Mouse (Mus musculus) cerebellum, adult 8-10 months (tissue): ENCODE results near the gene Dtx4.
A peak's percentile ranks its signal among the peaks of the same experiment; 100 is the strongest.
"Not testable (repeated sequence)": the region's sequence is repeated elsewhere in the genome, so short reads cannot be mapped to it uniquely, and the experiment has no call there.

Source experiments
- DNase-seq: peaks from one replicate; pipeline ENCODE4 v3.0.0; 2022

Dtx4 gene

DNA sequence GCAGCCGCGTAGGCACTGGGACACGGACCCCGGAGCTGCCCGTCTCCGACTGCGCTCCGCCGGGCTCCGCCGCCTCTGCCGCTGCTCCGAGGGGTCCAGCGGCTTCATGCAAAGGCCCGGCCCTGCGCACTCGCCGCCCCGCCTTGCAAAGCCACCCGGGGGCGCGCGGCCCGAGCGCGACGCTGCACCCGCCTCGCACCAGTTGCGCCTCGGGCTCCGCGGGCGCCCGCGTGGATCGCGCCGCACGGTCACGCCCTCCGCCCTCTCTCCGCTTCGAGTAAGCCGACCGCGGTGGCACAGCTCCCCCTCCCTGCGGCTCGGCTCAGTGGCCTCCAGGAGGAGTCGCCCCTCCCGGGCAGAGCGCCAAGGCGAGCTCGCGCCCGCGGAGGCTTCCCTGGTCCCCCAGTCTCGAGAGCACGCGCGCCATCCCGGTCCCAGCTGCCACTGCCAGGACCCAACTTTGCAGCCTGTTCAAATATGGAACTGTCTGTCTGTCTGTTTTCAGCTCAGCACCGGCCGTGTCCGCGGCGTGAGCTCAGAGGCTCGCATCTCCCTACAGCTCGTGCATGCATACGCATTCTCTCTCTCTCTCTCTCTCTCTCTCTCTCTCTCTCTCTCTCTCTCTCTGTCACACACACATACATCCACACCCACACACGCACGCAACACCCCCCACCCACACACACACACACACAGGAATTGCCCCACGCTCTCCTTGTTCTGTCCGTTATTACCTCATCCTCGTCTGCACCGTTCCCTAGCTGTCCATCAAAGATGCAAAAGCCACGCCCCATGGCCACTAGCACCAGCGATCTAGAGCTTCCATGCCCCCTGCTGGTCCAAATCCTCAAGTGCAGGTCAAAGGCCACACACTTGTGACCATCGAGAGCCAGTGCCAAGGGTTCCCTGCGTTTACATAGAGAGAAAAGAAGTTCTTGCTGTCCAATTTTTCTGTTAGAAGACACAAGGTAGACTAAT is at the start of gene Dtx4:
TSS of gene Dtx4 (minus strand) at position 85 of the 978 bp plus-strand sequence.
- peak; percentile 95 for DNase-seq

DNA sequence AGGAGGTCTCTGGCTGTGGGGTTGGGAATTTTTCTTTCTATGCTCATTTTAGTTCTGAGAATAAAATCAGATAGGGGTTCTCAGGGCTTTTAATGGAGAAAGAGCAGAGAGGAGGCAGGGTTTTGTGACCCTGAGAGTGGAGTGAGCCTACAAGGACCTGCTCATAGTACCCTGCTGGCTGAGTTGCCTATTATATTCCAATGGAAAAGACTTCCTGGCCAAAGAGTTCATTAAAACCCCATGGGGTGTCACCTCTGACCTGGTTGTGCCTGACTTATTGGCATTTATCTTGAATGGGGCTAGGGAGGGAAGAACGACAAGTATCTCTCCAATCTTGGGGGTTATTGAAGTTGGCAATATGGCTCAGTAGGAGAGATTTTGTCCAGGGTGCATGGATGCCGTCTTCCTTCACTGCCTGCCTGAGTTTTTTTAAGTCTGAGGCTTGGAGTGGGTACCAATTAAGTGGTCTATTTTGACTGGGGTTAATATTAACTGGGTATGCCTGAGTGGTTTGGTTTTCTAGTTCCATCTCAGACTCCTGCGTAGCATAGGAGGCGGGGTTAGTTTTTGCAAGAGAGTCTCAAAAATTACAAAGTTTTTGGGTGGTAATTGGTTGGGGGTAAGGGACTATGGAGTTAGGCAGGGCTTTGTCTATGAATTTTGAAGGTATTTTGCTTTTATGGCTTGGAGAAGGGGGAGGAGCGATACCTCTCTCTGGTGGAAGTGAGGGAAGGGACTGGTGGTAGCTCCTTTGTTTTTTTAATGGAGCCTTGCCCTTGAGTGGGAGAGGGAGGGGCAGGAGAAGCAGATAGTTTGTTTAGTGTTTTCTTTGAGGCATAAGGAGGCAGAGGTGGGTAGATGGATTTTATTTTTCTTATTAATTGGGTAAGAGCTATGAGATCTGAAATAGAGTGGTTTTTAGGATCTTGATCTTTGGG is 49.0 kb upstream of the Dtx4 start:
- DNase-seq, result no peak

DNA sequence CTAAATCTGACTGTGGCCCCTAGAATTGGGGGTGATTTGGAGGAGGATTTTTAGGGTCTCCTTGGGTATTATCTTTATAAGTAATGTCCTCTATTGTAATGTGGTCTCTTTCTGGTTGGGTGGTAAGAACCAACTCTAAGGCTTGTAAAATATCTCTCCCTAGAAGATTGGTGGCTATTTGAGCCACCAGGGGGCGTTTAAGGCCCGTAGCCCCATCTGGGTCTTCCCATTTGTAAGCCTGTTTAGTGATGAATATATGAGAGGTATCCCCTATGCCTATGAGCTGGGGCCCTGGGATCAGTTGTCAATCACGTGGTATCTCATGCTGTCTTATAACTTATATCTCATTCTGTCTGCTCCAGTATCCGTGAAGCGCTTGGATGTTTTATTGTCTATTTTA is 47.9 kb upstream of the Dtx4 start:
- DNase-seq, result no peak

DNA sequence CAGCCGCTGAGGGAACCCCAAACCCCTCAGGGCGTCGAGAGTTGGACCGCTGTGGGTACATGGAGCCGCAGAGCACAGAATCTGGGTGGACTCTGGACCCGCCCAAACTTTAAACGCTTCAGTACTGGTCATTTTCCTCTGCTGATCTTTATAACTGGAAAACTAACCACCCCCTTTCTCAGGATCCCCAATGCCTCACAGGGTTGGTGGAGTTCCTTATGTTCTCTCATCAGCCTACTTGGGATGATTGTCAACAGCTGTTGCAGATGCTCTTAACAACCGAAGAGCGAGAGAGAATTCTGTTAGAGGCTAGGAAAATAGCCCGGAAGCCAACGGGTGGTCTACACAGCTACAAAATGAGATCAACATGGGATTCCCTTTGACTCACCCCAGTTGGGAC is 44.2 kb upstream of the Dtx4 start, which contains the start of gene Fam111a:
TSS of gene Fam111a (plus strand) at position 301 of the 400 bp plus-strand sequence.
- DNase-seq, result not testable (repeated sequence)

DNA sequence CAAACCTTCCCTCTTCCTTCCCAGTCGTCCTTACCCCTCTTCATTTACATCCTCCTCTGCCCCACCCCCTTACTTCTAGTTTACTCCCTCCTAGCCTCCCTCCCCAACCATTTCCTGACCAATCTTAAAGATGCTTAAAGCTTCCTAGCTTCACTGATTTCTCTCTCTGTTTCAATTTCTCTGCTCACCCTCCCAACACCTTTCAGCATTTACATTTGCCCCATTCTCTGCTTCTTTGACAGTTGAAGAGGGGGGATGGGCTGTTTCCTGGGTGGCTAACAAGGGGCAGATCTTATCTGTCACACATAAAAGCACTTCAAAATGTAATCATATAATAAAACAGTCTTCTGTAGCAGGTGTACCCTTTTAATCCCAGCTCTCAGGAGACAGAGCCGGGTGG is 40.4 kb upstream of the Dtx4 start:
- no peak for DNase-seq

DNA sequence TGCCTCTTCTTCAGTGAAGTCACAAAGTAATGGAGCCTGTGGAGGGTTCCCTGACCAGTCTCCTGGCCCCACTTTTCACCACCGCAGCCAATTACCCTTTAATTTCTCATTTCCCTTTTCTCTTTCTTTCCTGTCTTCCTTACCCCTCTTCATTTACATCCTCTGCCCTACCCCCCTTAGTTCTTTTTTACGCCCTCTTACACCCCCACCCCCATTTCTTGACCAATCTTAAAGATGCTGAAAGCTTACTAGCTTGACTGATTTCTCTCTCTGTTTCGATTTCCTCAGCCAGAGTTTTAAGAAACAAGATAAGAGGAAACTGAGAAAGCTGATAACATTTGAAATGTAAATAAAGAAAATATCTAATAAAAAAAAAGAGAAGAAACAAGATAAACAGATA is 39.5 kb upstream of the Dtx4 start:
- no peak for DNase-seq

DNA sequence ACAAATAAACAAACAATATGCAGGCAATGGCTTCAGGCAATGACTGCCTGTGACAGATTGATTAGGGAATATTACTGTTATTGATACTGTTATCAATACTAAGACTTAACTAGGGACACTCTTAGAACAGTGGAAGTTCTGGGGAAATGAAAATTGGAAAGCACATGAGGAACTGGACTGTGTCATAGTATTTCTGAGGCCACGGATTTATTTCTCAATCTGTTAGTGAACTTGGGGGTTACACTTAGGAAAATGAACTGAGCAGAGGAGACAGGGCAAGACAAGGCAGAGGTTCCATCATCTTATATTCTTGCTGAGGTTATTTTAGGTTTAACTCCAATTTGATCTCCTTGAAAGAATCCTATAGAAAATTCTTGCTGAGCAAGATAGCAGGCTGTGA is 38.7 kb upstream of the Dtx4 start:
- no peak for DNase-seq

DNA sequence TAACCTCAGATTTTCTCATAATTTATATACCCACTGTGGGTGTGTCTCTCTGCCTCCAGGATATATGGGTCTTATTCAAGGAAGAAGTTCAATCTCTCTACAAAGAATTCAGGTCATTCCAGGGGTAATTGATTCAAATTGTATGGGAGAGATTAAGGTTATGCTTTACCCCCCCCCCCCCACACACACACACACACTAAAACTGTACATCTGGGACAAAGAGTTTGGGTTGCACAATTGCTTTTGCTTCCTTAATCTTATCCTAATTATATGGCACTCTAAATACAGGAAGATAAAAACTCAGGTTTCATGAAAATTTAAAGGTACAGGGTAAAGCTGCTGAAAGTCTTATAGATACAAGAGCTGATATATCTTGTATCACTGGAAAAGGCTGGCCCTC is 35.9 kb upstream of the Dtx4 start:
- no peak for DNase-seq

DNA sequence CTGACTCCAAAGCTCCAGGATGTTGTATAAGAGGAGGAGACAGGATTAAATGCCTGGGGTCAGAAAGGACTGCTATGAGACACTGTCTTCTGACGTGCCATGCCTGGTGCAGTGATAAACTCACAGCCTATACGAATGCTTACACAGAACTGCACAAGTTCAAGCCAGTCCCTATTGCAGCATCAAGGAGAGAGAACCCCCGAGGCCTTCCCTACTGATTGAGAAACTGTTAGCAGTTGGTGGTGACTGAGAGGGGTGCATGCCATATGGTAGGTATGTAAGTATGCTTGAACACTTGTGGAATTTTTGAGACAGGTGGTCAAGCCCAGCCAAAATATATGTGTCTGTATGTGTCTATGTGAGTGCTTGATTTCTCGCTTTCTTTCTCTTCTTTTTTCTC is 22.1 kb upstream of the Dtx4 start:
- no peak for DNase-seq

DNA sequence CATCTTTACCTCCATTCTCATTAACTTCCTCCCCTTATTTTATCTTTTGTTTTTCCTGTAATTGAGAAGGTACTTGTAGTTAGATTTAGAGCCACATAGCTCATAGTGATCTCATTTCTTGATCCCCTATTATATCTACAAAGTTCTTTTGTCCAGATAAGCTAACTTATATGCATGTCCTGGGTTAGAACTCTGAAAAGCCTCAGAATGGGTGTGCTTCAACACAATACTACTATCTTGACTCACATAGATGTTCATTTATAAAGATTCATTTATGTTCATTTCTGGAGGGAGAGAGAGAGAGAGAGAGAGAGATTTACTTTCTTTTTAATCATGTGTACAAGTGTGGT is 17.3 kb upstream of the Dtx4 start:
- DNase-seq, result no peak

DNA sequence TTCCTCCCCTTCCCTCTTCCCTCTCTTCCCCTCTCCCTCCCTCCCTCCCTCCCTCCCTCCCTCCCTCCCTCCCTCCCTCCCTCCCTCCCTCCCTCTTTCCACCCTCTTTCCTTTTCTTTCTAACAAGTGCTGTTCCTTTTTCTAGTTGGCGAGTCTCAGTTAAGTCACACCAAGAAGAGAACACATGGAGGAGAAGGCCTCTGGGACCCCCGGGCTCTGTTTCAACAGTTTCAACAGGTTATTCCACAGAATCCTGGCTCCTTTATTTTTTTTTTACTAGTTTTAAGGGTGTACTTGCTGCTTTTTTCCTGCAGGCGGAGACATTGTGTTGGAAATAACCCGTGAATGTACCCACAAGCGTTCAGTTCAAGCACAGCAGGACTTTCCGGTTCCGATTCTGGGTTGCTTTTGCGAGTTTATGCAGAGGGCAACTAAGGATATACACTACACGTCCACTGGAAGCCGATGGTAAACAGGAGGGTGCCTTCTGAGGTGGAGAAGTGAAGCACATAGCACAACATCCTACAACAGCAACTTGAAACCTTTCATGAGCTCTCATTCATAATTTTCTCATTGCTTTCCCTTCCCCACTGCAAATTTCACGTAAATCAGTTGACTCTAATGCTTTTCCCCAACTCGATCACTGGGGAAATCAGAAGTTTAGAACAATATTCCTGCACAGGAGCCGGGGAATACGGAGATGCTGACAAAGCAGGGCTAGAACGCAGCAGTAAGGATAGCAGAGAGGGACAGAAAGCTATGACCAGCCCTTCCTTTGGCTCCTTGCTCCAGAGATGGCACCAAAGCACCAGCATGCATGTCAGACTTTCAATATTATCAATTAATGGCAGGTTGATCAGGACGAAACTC is 16.7 kb upstream of the Dtx4 start:
- DNase-seq, result peak; percentile 46

DNA sequence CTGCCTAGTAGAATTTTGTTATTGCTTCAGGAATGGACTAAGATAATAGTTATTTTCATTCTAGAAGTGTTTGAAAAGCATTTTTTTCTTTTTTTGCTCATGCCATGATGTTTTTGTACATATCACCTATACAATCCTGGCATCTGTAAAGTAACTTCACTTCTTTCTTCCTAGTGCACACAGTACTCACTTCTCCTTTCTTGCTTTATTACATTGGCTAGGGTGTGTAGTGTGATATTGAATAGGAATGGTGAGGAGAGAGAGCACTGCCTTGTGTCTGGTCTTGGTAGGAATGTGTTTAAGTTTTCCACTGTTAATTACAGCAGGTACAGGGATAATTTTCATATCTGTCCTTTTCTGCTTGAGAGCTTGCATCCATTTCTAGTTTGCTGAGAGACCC is 13.4 kb upstream of the Dtx4 start:
- no peak for DNase-seq

DNA sequence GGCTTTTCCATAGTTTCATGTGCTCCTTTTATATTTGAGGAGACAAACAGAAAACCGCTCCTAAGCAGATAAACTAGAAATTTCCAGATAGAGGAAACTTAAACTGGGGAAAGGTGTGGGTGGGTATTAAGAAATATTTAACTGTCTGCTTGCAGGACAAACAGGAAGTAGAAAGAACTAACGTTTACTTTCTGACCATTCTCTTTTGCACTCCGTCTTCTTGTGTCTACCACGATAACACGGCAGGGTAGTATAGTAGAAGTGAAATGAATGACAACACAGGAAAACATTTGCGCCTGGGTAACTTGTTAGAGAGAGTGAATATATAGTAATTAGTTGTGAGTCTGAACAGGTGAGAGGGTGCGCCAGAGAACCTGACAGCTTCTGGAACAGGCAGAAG is 1.5 kb upstream of the Dtx4 start:
- DNase-seq, result no peak

DNA sequence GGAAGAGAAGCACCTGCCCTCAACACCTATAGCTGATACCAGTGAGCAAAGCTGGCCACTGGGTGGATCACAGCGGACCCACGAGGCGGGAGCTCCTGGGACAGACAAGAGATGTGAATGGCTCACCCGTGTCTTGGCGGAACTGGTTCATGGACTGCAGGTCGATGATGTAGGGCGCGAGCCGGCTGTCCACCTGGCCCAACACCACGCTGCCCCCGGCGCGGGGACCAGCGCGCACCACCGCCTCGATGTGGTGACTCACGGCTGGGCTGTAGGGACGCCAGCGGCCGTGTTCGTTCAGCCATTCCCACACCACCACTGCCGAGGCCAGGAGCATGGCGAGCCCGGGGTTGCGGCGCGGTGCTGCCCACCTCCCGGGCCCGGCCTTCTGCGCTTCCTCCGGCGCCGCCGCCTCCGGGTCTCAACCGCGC is 358 bp downstream of the Dtx4 start:
- DNase-seq, result peak; percentile 55

DNA sequence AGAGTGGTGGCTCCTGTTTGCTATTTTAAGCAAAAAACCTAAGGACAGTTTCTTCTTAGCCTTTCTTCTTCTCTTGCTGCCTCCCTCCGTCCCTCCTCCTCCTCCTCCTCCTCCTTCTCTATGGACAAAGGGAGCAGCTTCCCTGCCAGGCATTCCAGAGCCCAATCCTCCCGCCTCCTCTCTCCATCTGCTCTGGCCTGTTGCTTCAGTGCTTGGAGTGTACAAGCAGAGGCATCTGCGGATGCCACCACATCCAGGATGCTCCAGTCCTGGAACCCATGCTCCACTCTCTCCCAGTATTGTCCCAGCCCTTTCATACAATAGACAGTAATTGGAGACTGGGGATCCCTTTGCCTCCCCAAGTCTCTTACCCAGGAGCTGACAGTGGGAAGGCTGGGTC is 1.1 kb downstream of the Dtx4 start:
- peak; percentile 44 for DNase-seq

DNA sequence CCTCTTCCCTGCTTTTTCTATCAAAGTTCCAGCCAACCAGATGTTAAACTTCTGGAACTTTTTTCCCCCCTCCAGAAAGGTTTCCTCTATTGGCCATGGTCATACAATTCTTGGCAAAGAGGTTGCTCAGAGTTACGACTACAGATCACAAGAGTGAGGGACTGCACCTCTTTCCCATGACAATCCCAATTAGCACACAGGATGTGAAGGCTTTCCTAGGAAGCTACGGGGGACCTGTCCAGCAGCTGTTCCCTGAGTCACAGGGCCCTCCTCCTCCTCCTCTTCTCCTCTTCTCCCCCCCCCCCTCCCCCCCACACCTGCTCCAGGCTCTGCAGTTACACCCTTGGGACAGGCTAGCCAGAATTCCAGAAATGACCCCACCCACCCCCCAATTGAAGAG is 1.8 kb downstream of the Dtx4 start:
- no peak for DNase-seq

DNA sequence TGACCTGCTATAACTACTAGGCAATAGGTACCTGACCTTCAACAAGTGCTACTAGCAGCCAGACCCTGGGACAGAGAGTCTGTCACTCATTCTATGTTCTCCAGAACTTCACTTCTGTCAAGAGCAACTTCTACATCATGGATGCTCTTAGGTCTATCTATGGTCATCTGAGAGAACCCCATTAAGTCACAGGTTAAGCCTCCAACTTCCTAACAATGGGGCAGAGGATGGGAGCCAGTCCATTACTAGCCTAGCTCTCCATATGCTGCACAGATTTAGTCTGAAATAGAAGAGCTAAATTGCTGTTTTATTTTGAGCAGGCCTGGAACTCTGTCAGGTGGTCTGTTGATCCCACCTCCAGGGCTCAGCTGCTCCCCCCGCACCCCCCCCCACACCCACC is 2.3 kb downstream of the Dtx4 start:
- no peak for DNase-seq

DNA sequence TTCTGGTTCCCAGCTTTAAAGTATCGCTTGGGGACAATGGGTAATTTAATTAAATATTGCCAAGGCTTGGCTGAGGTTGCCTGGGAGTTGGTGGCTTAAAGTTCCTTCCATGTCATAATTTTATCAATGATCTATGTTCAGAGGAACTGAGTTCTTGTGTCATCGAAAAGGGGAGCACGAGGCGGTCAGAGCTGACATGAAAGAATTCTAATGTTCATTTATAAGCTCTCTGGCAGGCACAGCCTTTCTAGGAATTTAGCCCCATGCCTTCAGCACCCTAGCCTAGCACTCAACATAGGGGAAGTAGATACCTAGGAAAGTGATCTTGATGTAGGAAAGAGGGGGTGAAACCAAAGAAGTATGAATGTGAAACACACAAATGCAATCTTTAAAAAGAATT is 2.9 kb downstream of the Dtx4 start:
- DNase-seq, result no peak

DNA sequence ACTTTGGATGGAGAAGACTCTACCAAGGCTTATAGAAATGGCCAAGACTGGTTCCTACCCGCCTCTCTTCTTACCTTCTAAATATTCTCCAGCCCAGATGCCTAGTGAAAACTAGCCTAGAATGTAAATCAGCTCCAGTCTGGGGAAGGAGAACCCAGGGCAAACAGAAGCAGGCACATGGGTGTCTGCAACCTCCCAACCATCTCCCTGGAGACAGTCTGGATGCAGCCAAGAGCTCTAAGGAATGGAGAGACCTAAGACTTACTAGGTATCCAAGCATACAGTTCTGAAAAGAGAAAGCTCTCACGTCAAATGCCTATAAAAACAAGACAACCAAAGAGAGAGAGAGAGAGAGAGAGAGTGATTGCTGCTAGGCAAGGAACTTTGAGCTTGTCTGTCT is 3.3 kb downstream of the Dtx4 start:
- no peak for DNase-seq

DNA sequence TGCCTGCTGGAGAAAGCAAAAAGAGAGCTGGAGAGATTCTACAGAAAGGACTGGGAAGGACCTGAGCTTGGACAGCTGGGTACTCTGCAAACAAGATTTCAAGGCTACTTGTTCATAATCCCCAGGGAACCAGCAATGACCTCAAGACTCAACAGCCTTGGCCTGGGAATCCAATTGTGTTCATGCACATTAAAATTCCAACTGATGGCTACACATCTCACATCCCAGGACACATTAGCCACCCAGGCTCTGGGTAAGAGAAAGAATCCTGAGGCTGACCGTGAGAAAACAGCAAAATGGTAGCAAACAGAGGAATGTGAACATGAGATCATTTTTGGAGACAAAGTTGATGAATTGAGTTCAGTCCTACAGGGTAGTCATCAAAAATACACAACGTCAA is 5.0 kb downstream of the Dtx4 start:
- DNase-seq, result no peak

DNA sequence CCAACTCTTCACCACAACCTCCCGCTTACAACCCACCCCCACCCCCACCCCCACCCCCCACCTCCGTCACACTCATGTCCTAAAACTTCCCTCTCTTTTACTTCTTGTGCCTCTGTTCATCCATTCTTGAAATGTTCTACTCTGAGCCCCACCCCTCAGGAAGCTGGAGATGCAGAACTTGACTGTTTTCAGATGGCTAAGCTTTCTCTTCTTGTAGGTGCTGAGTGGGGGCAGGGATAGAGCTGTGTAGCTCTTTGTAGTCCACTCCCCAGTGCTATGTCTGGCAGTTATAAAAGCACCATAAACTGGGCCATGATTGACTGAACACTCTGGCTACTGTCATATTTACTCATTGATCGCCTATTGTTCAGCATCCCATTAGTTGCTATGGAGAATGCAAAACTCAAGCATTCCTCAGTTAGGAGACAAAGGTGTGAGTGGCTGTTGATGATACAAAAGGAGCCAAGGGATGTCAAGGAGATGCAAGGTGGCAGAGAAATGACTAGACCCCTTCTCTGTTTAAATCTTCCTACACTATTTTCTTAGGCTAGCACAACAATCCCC is 6.2 kb downstream of the Dtx4 start:
- DNase-seq, result no peak

DNA sequence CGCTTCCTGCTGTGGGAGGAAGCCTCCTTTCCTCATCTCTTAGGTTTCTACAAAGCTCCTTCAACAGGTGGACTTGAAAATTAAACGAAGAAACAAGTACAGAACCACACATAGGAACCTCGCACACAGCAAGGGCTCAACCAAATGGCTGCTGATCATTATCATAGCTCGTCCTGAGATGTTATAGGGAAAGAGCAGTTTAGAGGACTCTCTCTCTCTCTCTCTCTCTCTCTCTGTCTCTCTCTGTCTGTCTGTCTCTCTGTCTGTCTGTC is 7.1 kb downstream of the Dtx4 start:
- DNase-seq, result no peak
